Mouse (Mus musculus) myocyte (in vitro differentiated cells): ENCODE results near the gene Ccdc24. TPM values are rescaled to one million over a fixed set of nuclear protein-coding genes. Genes with fewer than 3 reads are reported as not detected.

ENCODE experiments used
- H3K27me3 ChIP-seq: one replicate; pipeline ENCODE4 v1.6.1; 2011; ENCODE audit not compliant: control insufficient read depth, insufficient read depth, insufficient read length
- H3K36me3 ChIP-seq: one replicate; pipeline ENCODE4 v1.6.1; 2011; ENCODE audit not compliant: control insufficient read depth, insufficient read depth
- H3K4me2 ChIP-seq: one replicate; pipeline ENCODE4 v1.6.1; 2011; ENCODE audit warnings: low read depth, control low read depth
- H3K4me3 ChIP-seq: one replicate; pipeline ENCODE4 v1.5.1; 2011; ENCODE audit warnings: mild to moderate bottlenecking, control low read depth, moderate library complexity
- H3K79me2 ChIP-seq: one replicate; pipeline ENCODE4 v1.6.1; 2011; ENCODE audit not compliant: control insufficient read depth, insufficient read depth
- H3ac ChIP-seq: one replicate; pipeline ENCODE4 v1.6.1; 2011; ENCODE audit not compliant: control insufficient read depth, insufficient read length
- CEBPB ChIP-seq: IDR thresholded peaks from 2 replicates; pipeline ENCODE4 v1.6.1; 2011; ENCODE audit warnings: mild to moderate bottlenecking, moderate library complexity; ENCODE audit not compliant: poor library complexity, insufficient read depth, severe bottlenecking
- E2F4 ChIP-seq: IDR thresholded peaks from one replicate; pipeline ENCODE4 v1.6.1; 2011; ENCODE audit warnings: mild to moderate bottlenecking, control low read depth, moderate library complexity; ENCODE audit not compliant: insufficient read depth
- MAX ChIP-seq: IDR thresholded peaks from one replicate; pipeline ENCODE4 v1.6.1; 2011; ENCODE audit warnings: low read depth, mild to moderate bottlenecking, control low read depth
- MYOD1 ChIP-seq, 3 experiments: IDR thresholded peaks; one replicate each; pipeline ENCODE4 v1.6.1; 2011; ENCODE audit warnings: control low read depth in 2 of 3, low read depth in 2 of 3, mild to moderate bottlenecking in 2 of 3, moderate library complexity in 1 of 3; ENCODE audit not compliant: insufficient read length in 2 of 3, control insufficient read depth in 1 of 3
- MYOG ChIP-seq, 3 experiments: IDR thresholded peaks; one replicate each; pipeline ENCODE4 v1.6.1; 2011; ENCODE audit warnings: control low read depth in 2 of 3, low read depth in 2 of 3, mild to moderate bottlenecking in 2 of 3; ENCODE audit not compliant: insufficient read length in 2 of 3, control insufficient read depth in 1 of 3, insufficient read depth in 1 of 3
- POLR2A ChIP-seq: IDR thresholded peaks from one replicate; pipeline ENCODE4 v1.6.1; 2011; ENCODE audit warnings: low read depth, mild to moderate bottlenecking, control low read depth, moderate library complexity; ENCODE audit not compliant: insufficient read length
- POLR2AphosphoS2 ChIP-seq: IDR thresholded peaks from one replicate; pipeline ENCODE4 v1.6.1; 2011; ENCODE audit warnings: low read depth, control low read depth; ENCODE audit not compliant: insufficient read length
- REST ChIP-seq: IDR thresholded peaks from one replicate; pipeline ENCODE4 v1.6.1; 2011; ENCODE audit warnings: mild to moderate bottlenecking, control low read depth, moderate library complexity; ENCODE audit not compliant: insufficient read depth, insufficient read length
- SRF ChIP-seq: IDR thresholded peaks from one replicate; pipeline ENCODE4 v1.6.1; 2011; ENCODE audit warnings: low read depth; ENCODE audit not compliant: control insufficient read depth, insufficient read length
- TCF12 ChIP-seq: IDR thresholded peaks from one replicate; pipeline ENCODE4 v1.6.1; 2011; ENCODE audit warnings: mild to moderate bottlenecking, control low read depth; ENCODE audit not compliant: poor library complexity, insufficient read depth, severe bottlenecking
- TCF3 ChIP-seq: IDR thresholded peaks from one replicate; pipeline ENCODE4 v1.6.1; 2011; ENCODE audit warnings: low read depth, control low read depth; ENCODE audit not compliant: insufficient read length
- USF1 ChIP-seq: IDR thresholded peaks from one replicate; pipeline ENCODE4 v1.6.1; 2011; ENCODE audit warnings: low read depth, mild to moderate bottlenecking, control low read depth, moderate library complexity
- polyA plus RNA-seq: library from polyadenylated mRNA; unstranded; fragments of >200 nt; fragmentation: generic; extraction: Trizol; gene quantifications from one replicate; pipeline ENCODE4 v1.2.1, GENCODE M21; 2012; ENCODE audit warnings: missing spikeins

Ccdc24 gene
- polyA plus RNA-seq, 1 experiment = 1.8 TPM

GRCm38 (mm10) chr4:117904761-117905160 is 32.4 kb upstream of the Ccdc24 start:
- TF ChIP-seq MYOD1 (IDR thresholded peaks at IDR 0.05; ENCODE audit: control insufficient read depth in 1 of 3, insufficient read length in 2 of 3, low read depth in 2 of 3) (no peak), TCF3 (no peak), MYOG (IDR thresholded peaks at IDR 0.05; ENCODE audit: control insufficient read depth in 1 of 3, insufficient read depth in 1 of 3, insufficient read length in 2 of 3, low read depth in 2 of 3) (no peak), MAX (no peak), CEBPB (no peak), POLR2AphosphoS2 (no peak), REST (no peak), USF1 (no peak), SRF (no peak)
- Histone ChIP-seq H3K27me3 (no peaks in the 10 kb centered on the region), H3K79me2 (peaks cover 24% of the 10 kb centered on the region), H3K4me2 (no peak overlapping the region), H3K4me3 (no peak overlapping the region), H3K36me3 (peaks cover 35% of the 10 kb centered on the region), H3ac (no peak overlapping the region)

GRCm38 (mm10) chr4:117904094-117904493 is 31.7 kb upstream of the Ccdc24 start:
- TF ChIP-seq POLR2A (no peak), MAX (no peak), CEBPB (no peak), TCF12 (no peak), POLR2AphosphoS2 (no peak), E2F4 (no peak), USF1 (no peak), TCF3 (no peak), MYOD1 (IDR thresholded peaks at IDR 0.05; ENCODE audit: control insufficient read depth in 1 of 3, insufficient read length in 2 of 3, low read depth in 2 of 3) (no peak), REST (no peak), MYOG (IDR thresholded peaks at IDR 0.05; ENCODE audit: control insufficient read depth in 1 of 3, insufficient read depth in 1 of 3, insufficient read length in 2 of 3, low read depth in 2 of 3) (no peak), SRF (no peak)
- H3ac ChIP-seq = no peak overlapping the region
- H3K4me3 ChIP-seq = no peak overlapping the region
- peaks cover 42% of the 10 kb centered on the region for H3K36me3 ChIP-seq
- H3K79me2 ChIP-seq = peaks cover 17% of the 10 kb centered on the region
- H3K27me3 ChIP-seq = no peaks in the 10 kb centered on the region
- H3K4me2 ChIP-seq = no peak overlapping the region

GRCm38 (mm10) chr4:117898111-117898510 is 25.8 kb upstream of the Ccdc24 start:
- Histone ChIP-seq H3ac (no peak overlapping the region), H3K36me3 (peaks cover 43% of the 10 kb centered on the region), H3K4me2 (no peak overlapping the region), H3K27me3 (no peaks in the 10 kb centered on the region), H3K79me2 (no peaks in the 10 kb centered on the region), H3K4me3 (no peak overlapping the region)
- TF ChIP-seq SRF (no peak), POLR2A (no peak), CEBPB (no peak), USF1 (no peak), POLR2AphosphoS2 (no peak), MAX (no peak), TCF3 (no peak), E2F4 (no peak), REST (no peak), TCF12 (no peak), MYOG (IDR thresholded peaks at IDR 0.05; ENCODE audit: control insufficient read depth in 1 of 3, insufficient read depth in 1 of 3, insufficient read length in 2 of 3, low read depth in 2 of 3) (no peak), MYOD1 (IDR thresholded peaks at IDR 0.05; ENCODE audit: control insufficient read depth in 1 of 3, insufficient read length in 2 of 3, low read depth in 2 of 3) (no peak)

GRCm38 (mm10) chr4:117896031-117896430 is 23.7 kb upstream of the Ccdc24 start:
- Histone ChIP-seq H3K79me2 (no peaks in the 10 kb centered on the region), H3ac (no peak overlapping the region), H3K36me3 (peaks cover 30% of the 10 kb centered on the region), H3K27me3 (no peaks in the 10 kb centered on the region), H3K4me2 (no peak overlapping the region), H3K4me3 (no peak overlapping the region)
- TF ChIP-seq SRF (no peak), E2F4 (no peak), USF1 (no peak), MYOG (IDR thresholded peaks at IDR 0.05; ENCODE audit: control insufficient read depth in 1 of 3, insufficient read depth in 1 of 3, insufficient read length in 2 of 3, low read depth in 2 of 3) (no peak), MYOD1 (IDR thresholded peaks at IDR 0.05; ENCODE audit: control insufficient read depth in 1 of 3, insufficient read length in 2 of 3, low read depth in 2 of 3) (no peak), REST (no peak), TCF3 (no peak), POLR2AphosphoS2 (no peak), MAX (no peak), CEBPB (no peak), TCF12 (no peak)

- Histone ChIP-seq H3ac (no peak overlapping the region), H3K4me3 (no peak overlapping the region), H3K36me3 (peaks cover 30% of the 10 kb centered on the region), H3K27me3 (no peaks in the 10 kb centered on the region), H3K79me2 (no peaks in the 10 kb centered on the region), H3K4me2 (no peak overlapping the region)
- no peak for TF ChIP-seq MAX
- no peak for TF ChIP-seq TCF3
- TF ChIP-seq POLR2AphosphoS2 = no peak
- TF ChIP-seq USF1 = no peak
- no peak for TF ChIP-seq MYOD1 (IDR thresholded peaks at IDR 0.05; ENCODE audit: control insufficient read depth in 1 of 3, insufficient read length in 2 of 3, low read depth in 2 of 3)
- no peak for TF ChIP-seq POLR2A
- TF ChIP-seq SRF = no peak
- no peak for TF ChIP-seq TCF12
- no peak for TF ChIP-seq REST
- no peak for TF ChIP-seq MYOG (IDR thresholded peaks at IDR 0.05; ENCODE audit: control insufficient read depth in 1 of 3, insufficient read depth in 1 of 3, insufficient read length in 2 of 3, low read depth in 2 of 3)
- TF ChIP-seq CEBPB = no peak
- no peak for TF ChIP-seq E2F4
Measured at GRCm38 (mm10) chr4:117895339-117895738, 23.0 kb upstream of the Ccdc24 start.
